Mouse (Mus musculus) stomach, embryonic 15.5 days (tissue): ENCODE results near the gene Ldha. TPM values are rescaled to one million over a fixed set of nuclear protein-coding genes. Genes with fewer than 3 reads are reported as not detected.

ENCODE experiments used
- polyA plus RNA-seq: library from polyadenylated mRNA; unstranded; fragments of >200 nt; fragmentation: Nextera tagmentation; extraction: Ambion mirVana; gene quantifications from 2 replicates; pipeline ENCODE4 v1.2.1, GENCODE M21; 2015

The Ldha gene
- polyA plus RNA-seq, 1 experiment from 2014 or later: 1,836 TPM

Other genes starting within 250 kb of the Ldha start
- 17.2 TPM in 2 replicates for gene Sergef, start 201.7 kb upstream of the Ldha start, polyA plus RNA-seq
- gene Tph1, start 168.9 kb upstream of the Ldha start, polyA plus RNA-seq: 0.53 and 0.67 TPM in 2 replicates
- 24.3 and 24.8 TPM in 2 replicates for gene Saal1, start 130.8 kb upstream of the Ldha start, polyA plus RNA-seq
- 0.59 and 1.2 TPM in 2 replicates for gene Saa3, start 125.8 kb upstream of the Ldha start, polyA plus RNA-seq
- 0.22 and 0.32 TPM in 2 replicates for gene Saa4, start 108.9 kb upstream of the Ldha start, polyA plus RNA-seq
- gene Saa1, start 98.5 kb upstream of the Ldha start, polyA plus RNA-seq: 0.23 and 0.39 TPM in 2 replicates
- not detected in 2 replicates for gene Saa2, start 89.7 kb upstream of the Ldha start, polyA plus RNA-seq
- 20.2 and 21.8 TPM in 2 replicates for gene Hps5, start 45.4 kb upstream of the Ldha start, polyA plus RNA-seq
- gene Gtf2h1, start 45.4 kb upstream of the Ldha start, polyA plus RNA-seq: 48.6 and 52.6 TPM in 2 replicates
- gene Ldhc, start 19.7 kb downstream of the Ldha start, polyA plus RNA-seq: 0.17 TPM in 2 replicates
- gene Tsg101, start 78.5 kb downstream of the Ldha start, polyA plus RNA-seq: 125 and 137 TPM in 2 replicates
- 10.0 and 10.9 TPM in 2 replicates for gene Uevld, start 117.1 kb downstream of the Ldha start, polyA plus RNA-seq
- not detected in 2 replicates for gene Gm9999, start 142.1 kb downstream of the Ldha start, polyA plus RNA-seq
- 19.3 and 19.7 TPM in 2 replicates for gene Spty2d1, start 166.9 kb downstream of the Ldha start, polyA plus RNA-seq
- 29.8 and 33.5 TPM in 2 replicates for gene Tmem86a, start 209.1 kb downstream of the Ldha start, polyA plus RNA-seq